Mouse (Mus musculus) T-helper 17 cell (primary cell): ENCODE data around the gene Tnfsf14.

Experiments
- in situ Hi-C, 2 experiments: fragments of 300-600 bp; cut with MboI, MseI; formaldehyde crosslinking; loops; 1 replicate in 1 of 2; 2 replicates in 1 of 2; pipeline ENCODE4 v1.15.1; 2025; ENCODE audit warnings: high pct_unique_total_duplicates in 2 of 2

Tnfsf14 gene

GRCm38 (mm10) chr17:57194041-57194507 is at the start of gene Tnfsf14:
Gene Tnfsf14 (minus strand): TSS chr17:57194177.
- in situ Hi-C loops = loop anchor here in 1 of 2 experiments (25.0 kb wide), 1 partner anchor 932 kb away; the partner anchor contains the start of gene Fem1a

GRCm38 (mm10) chr17:57237181-57237580 is 43.2 kb upstream of the Tnfsf14 start:
- in situ Hi-C loops = no loop called here

- in situ Hi-C loops = no loop called here
Measured at GRCm38 (mm10) chr17:57235803-57236202, 41.8 kb upstream of the Tnfsf14 start.

- in situ Hi-C loops = no loop called here
Measured at GRCm38 (mm10) chr17:57234254-57234928, 40.4 kb upstream of the Tnfsf14 start.

- in situ Hi-C loops = no loop called here
Measured at GRCm38 (mm10) chr17:57233038-57233437, 39.1 kb upstream of the Tnfsf14 start.

- in situ Hi-C loops = no loop called here
Measured at GRCm38 (mm10) chr17:57232200-57232599, 38.2 kb upstream of the Tnfsf14 start.

- in situ Hi-C loops = no loop called here
Measured at GRCm38 (mm10) chr17:57231321-57231771, 37.4 kb upstream of the Tnfsf14 start.

GRCm38 (mm10) chr17:57230728-57231125 is 36.8 kb upstream of the Tnfsf14 start:
- in situ Hi-C loops = no loop called here

GRCm38 (mm10) chr17:57229851-57230727 is 36.1 kb upstream of the Tnfsf14 start:
- in situ Hi-C loops = no loop called here

- in situ Hi-C loops = no loop called here
Measured at GRCm38 (mm10) chr17:57228873-57229272, 34.9 kb upstream of the Tnfsf14 start.

GRCm38 (mm10) chr17:57228014-57228413 is 34.0 kb upstream of the Tnfsf14 start, which contains the start of gene C3:
Gene C3 (minus strand): TSS chr17:57228136.
- in situ Hi-C loops = no loop called here

- in situ Hi-C loops = no loop called here
Measured at GRCm38 (mm10) chr17:57227468-57227867, 33.5 kb upstream of the Tnfsf14 start.

- in situ Hi-C loops = loop anchor here (5.0 to 25.0 kb wide), 2 partner anchors 109 to 1689 kb away; no protein-coding TSS in a partner anchor
Measured at GRCm38 (mm10) chr17:57223313-57223712, 29.3 kb upstream of the Tnfsf14 start.

GRCm38 (mm10) chr17:57221911-57222310 is 27.9 kb upstream of the Tnfsf14 start:
- in situ Hi-C loops = loop anchor here (5.0 to 25.0 kb wide), 2 partner anchors 110 to 1690 kb away; no protein-coding TSS in a partner anchor

GRCm38 (mm10) chr17:57219884-57220207 is 25.9 kb upstream of the Tnfsf14 start:
- in situ Hi-C loops = loop anchor here (5.0 to 25.0 kb wide), 2 partner anchors 112 to 1692 kb away; no protein-coding TSS in a partner anchor

GRCm38 (mm10) chr17:57219167-57219883 is 25.3 kb upstream of the Tnfsf14 start:
- in situ Hi-C loops = loop anchor here in 1 of 2 experiments (5.0 to 25.0 kb wide), 2 partner anchors 113 to 1693 kb away; no protein-coding TSS in a partner anchor

- in situ Hi-C loops = loop anchor here in 1 of 2 experiments (5.0 to 25.0 kb wide), 2 partner anchors 114 to 1694 kb away; no protein-coding TSS in a partner anchor
Measured at GRCm38 (mm10) chr17:57218335-57218900, 24.4 kb upstream of the Tnfsf14 start.

GRCm38 (mm10) chr17:57214676-57215387 is 20.9 kb upstream of the Tnfsf14 start:
- in situ Hi-C loops = loop anchor here in 1 of 2 experiments (5.0 to 25.0 kb wide), 2 partner anchors 117 to 1697 kb away; no protein-coding TSS in a partner anchor

GRCm38 (mm10) chr17:57211501-57211900 is 17.5 kb upstream of the Tnfsf14 start:
- in situ Hi-C loops = loop anchor here in 1 of 2 experiments (25.0 kb wide), 1 partner anchor 1701 kb away; no protein-coding TSS in a partner anchor

GRCm38 (mm10) chr17:57209330-57209729 is 15.4 kb upstream of the Tnfsf14 start:
- in situ Hi-C loops = loop anchor here in 1 of 2 experiments (25.0 kb wide), 1 partner anchor 1703 kb away; no protein-coding TSS in a partner anchor
